13 mouse cellular contexts compared by ENCODE assay signal in genomic region chr19:56343869-56344563, GRCm38 (mm10). TPM values are rescaled to one million over a fixed set of nuclear protein-coding genes. Genes with fewer than 3 reads are reported as not detected.
DNase-seq lines count a peak whose midpoint lies in the region; ATAC-seq lines count a peak whose summit lies in the region.
"Had no signal": no experiment of that assay in that cellular context is flagged by ENCODE, and none has a peak within 500 bp of the region (broad histone marks: within the 10 kb centered on the region; RNA-seq: fewer than 3 reads in every experiment).

No protein-coding gene starts in this region.

- no peak for ATAC-seq in hindbrain, embryonic 16.5 days
- no peak for ATAC-seq in megakaryocyte progenitor cell, adult 5-6 weeks (replicated peaks; ENCODE audit: poor library complexity)
- ATAC-seq: Patski had no signal

- intact Hi-C loops in left cerebral cortex, postnatal 36 days (cut with DNase I): no loop called here

- no peak overlapping the region for H3K27ac ChIP-seq in hindbrain, embryonic 16.5 days (ENCODE audit: low read depth, low read length)
- H3K27ac ChIP-seq: heart, adult 2 months had no signal

- H3K9me3 ChIP-seq in hindbrain, embryonic 16.5 days (ENCODE audit: control insufficient read depth, low read length): no peaks in the 10 kb centered on the region

- H3K4me3 ChIP-seq in hindbrain, embryonic 16.5 days (ENCODE audit: low read length): no peak overlapping the region
- H3K4me3 ChIP-seq: heart, adult 2 months had no signal

- 20% methylated on average over 26 of the region's 26 CpGs for WGBS in hindbrain, embryonic 16.5 days

- H3K27me3 ChIP-seq in hindbrain, embryonic 16.5 days (replicated peaks; ENCODE audit: control insufficient read depth, insufficient read depth, low read length): no peaks in the 10 kb centered on the region
- H3K27me3 ChIP-seq: Patski had no signal

- peak; percentile 30 to 50 for DNase-seq in left cerebral cortex, adult 9 months (ENCODE audit: low spot score in 2 of 2)
- no peak for DNase-seq in left cerebral cortex, postnatal 36 days (ENCODE audit: low spot score in 2 of 2)
- DNase-seq in embryo, embryonic 11 days: peak; percentile 73
- peak; percentile 90 for DNase-seq in retina, postnatal 1 day
- no peak for DNase-seq in urinary bladder, postnatal 10 days (ENCODE audit: low spot score)
- DNase-seq in gastrocnemius, adult 18-20 months (ENCODE audit: low spot score): no peak
- DNase-seq: heart, adult 2 months; kidney, postnatal 10 days; lung, embryonic 14.5 days had no signal

- peaks cover 7% of the 10 kb centered on the region; the same call in 1 of the 2 replicates for H3K4me1 ChIP-seq in hindbrain, embryonic 16.5 days (ENCODE audit: control insufficient read depth, insufficient read depth, low read depth, low read length)

- peak overlapping the region; percentile 39; the same call in 1 of the 2 replicates for H3K9ac ChIP-seq in hindbrain, embryonic 16.5 days (ENCODE audit: low read depth, low read length)
- H3K9ac ChIP-seq: lung, embryonic 14.5 days had no signal

- H3K36me3 ChIP-seq in hindbrain, embryonic 16.5 days (ENCODE audit: control insufficient read depth, insufficient read depth, low read length): no peaks in the 10 kb centered on the region

- H3K4me2 ChIP-seq in hindbrain, embryonic 16.5 days (ENCODE audit: low read length): peak overlapping the region; percentile 36
- H3K4me2 ChIP-seq: lung, embryonic 14.5 days had no signal

RNA-seq across cellular contexts. Expression of gene Nrap, which starts 45.8 kb away (rescaled TPM):
- under 1 TPM; 0.64 to 0.66 TPM for total RNA-seq in left cerebral cortex, postnatal 36 days (2021)
- polyA plus RNA-seq in hindbrain, embryonic 16.5 days (2015; fragmentation: Nextera tagmentation; extraction: Ambion mirVana): 0.24 and 0.79 TPM in 2 replicates
- total RNA-seq in megakaryocyte progenitor cell, adult 5-6 weeks (2015): 0.39 TPM in 1 of 2 replicates, not detected in the other
- total RNA-seq in megakaryocyte progenitor cell, adult 5-6 weeks (2017): 0.46 and 1.6 TPM in 2 replicates
- 1,000 to 10,000 TPM; 1,001 to 1,024 TPM for total RNA-seq in gastrocnemius, adult 18-20 months (2021)

RNA-seq across cellular contexts. Expression of gene Casp7, which starts 52.9 kb away (rescaled TPM):
- 1 to 10 TPM; 3.2 to 4.4 TPM for total RNA-seq in left cerebral cortex, postnatal 36 days (2021)
- polyA plus RNA-seq in hindbrain, embryonic 16.5 days (2015; fragmentation: Nextera tagmentation; extraction: Ambion mirVana): 24.5 and 25.5 TPM in 2 replicates
- 65.7 and 71.0 TPM in 2 replicates for total RNA-seq in megakaryocyte progenitor cell, adult 5-6 weeks (2015)
- total RNA-seq in megakaryocyte progenitor cell, adult 5-6 weeks (2017): 48.4 and 53.7 TPM in 2 replicates
- 1 to 10 TPM; 3.3 to 3.7 TPM for total RNA-seq in gastrocnemius, adult 18-20 months (2021)

RNA-seq across cellular contexts. Expression of gene Habp2, which starts 57.1 kb away (rescaled TPM):
- total RNA-seq in left cerebral cortex, postnatal 36 days (2021): not detected
- 0.07 TPM in 1 of 2 replicates, not detected in the other for polyA plus RNA-seq in hindbrain, embryonic 16.5 days (2015; fragmentation: Nextera tagmentation; extraction: Ambion mirVana)
- total RNA-seq in megakaryocyte progenitor cell, adult 5-6 weeks (2015): not detected in 2 replicates
- not detected in 2 replicates for total RNA-seq in megakaryocyte progenitor cell, adult 5-6 weeks (2017)
- not detected for total RNA-seq in gastrocnemius, adult 18-20 months (2021)
- total RNA-seq: heart, adult 2 months had no signal
- polyA plus RNA-seq: heart, adult 2 months; testis, adult 2 months had no signal

Comparison
In these comparisons a context has a peak if more than half of its experiments do, and no peak if none do; other contexts are left out.
1. DNase-seq: peak in left cerebral cortex, adult 9 months (2 of 2), embryo, embryonic 11 days (single experiment) and retina, postnatal 1 day (single experiment); none in left cerebral cortex, postnatal 36 days (0 of 2), urinary bladder, postnatal 10 days (single experiment) and gastrocnemius, adult 18-20 months (single experiment).
2. RNA of gene Nrap, which starts 45.8 kb away (total RNA-seq): 1,001 to 1,024 TPM in gastrocnemius, adult 18-20 months; 0.64 to 0.66 TPM in left cerebral cortex, postnatal 36 days and 0.39 to 1.6 TPM in megakaryocyte progenitor cell, adult 5-6 weeks; every median in the first group is over 100 times any median in the second.
3. RNA of gene Casp7, which starts 52.9 kb away (total RNA-seq): 48.4 to 71.0 TPM in megakaryocyte progenitor cell, adult 5-6 weeks; 3.2 to 4.4 TPM in left cerebral cortex, postnatal 36 days and 3.3 to 3.7 TPM in gastrocnemius, adult 18-20 months; every median in the first group is over 4 times any median in the second.